Mouse (Mus musculus) macrophage (primary cell): ENCODE results near the gene Fam83d. TPM values are rescaled to one million over a fixed set of nuclear protein-coding genes. Genes with fewer than 3 reads are reported as not detected.

Source experiments
- H3K27ac ChIP-seq: fragments of 350-480 bp; formaldehyde crosslinking; 2 replicates; pipeline ENCODE4 v1.9.0; 2021
- H3K36me3 ChIP-seq: fragments of 350-480 bp; formaldehyde crosslinking; 2 replicates; pipeline ENCODE4 v1.9.0; 2021; ENCODE audit errors: inconsistent target
- H3K4me3 ChIP-seq: fragments of 350-480 bp; formaldehyde crosslinking; 2 replicates; pipeline ENCODE4 v1.9.0; 2021; ENCODE audit errors: inconsistent target
- H3K79me2 ChIP-seq: fragments of 350-480 bp; formaldehyde crosslinking; 2 replicates; pipeline ENCODE4 v1.9.0; 2021; ENCODE audit errors: inconsistent target
- WGBS: methylation state at CpG from one replicate; pipeline ENCODE4 v1.1.7; 2026; ENCODE audit warnings: inconsistent platforms; ENCODE audit not compliant: missing documents; 5-methylcytosine and 5-hydroxymethylcytosine counted together
- polyA plus RNA-seq: library from polyadenylated mRNA; stranded (reverse); fragments of 250-400 nt; gene quantifications from 3 replicates; pipeline ENCODE4 v1.2.4, GENCODE M21; 2018; ENCODE audit warnings: inconsistent platforms

Gene Fam83d
- polyA plus RNA-seq, 1 experiment from 2014 or later: 0.47 TPM

DNA sequence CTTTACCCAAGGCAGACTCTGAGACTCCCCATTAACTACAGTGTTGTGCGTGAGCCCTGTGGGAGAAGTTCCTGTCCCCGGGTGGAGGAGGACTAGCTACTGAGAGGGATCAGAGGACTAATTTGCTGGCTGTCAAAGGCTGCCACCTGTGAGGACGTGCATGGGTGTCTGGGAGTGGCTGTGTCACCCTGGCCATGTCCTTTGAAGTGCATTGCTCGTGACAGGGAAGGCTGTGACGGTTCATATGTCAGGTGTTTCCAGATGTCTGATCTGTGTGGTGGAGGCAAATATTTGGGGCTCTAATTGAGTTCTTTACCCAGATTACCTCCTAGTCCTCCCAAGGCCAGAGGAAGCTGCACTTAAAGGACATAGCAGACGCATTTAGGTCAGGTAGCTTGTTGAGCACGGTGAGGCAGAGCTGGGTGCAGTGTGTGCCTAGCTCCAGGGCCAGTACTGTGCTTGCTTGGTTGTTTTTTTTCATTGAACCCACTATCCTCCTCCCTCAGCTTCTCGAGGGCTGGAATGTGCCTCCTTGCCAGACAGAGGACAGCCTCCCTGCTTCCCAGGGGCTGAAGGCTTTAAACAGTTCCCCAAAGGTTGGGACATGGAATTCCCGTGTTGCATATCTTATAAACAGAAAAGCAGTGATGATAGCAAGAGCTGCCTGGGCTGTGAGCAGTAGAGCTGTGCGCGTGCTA, 3.3 kb downstream of the Fam83d start:
- Histone ChIP-seq H3K27ac (no peak overlapping the region), H3K36me3 (no peaks in the 10 kb centered on the region), H3K4me3 (no peak overlapping the region), H3K79me2 (peaks cover 79% of the 10 kb centered on the region)
- WGBS: 95% methylated on average over 11 of the region's 11 CpGs

DNA sequence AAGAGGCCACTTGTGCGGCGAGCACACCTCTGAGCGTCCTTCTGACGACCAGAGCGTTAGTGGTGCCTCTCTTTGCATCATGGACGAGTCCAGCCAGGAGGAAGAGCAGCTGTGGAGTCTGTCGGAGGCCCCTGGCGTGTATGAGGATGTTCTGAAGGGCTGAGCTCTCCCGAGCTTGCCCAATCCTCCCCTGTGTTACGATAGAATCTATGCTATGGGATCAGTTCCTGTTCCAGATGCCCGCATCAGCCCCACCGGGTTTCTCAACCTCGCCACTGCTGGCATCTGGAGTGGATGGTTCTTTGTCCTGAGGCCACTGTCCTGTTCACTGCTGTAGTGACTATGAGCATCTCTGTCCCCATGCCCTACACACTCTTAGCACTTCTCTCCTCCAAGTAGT, 4.9 kb downstream of the Fam83d start:
- Histone ChIP-seq H3K27ac (no peak overlapping the region), H3K79me2 (peaks cover 92% of the 10 kb centered on the region), H3K36me3 (no peaks in the 10 kb centered on the region), H3K4me3 (no peak overlapping the region)
- WGBS: 47% methylated on average over 13 of the region's 13 CpGs

DNA sequence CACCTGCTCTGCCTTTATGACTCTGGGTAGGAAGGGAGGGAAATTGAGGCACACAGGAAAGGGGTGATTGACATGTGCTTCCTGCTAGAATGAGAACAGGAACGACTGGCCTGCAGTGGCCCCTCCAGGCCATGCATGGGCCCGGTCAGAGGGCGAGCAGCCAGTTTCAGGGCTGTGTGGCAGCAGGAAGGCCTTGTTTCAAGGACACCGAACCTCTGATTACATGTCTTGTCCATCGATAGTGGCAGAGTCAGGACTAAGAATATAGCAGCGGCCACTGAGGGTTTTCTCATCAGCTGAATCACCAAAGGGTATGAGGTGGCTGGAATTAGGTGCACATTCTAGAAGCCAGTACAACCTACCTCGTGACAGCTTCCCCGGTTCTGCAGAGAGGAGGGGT, 7.0 kb downstream of the Fam83d start:
- H3K79me2 ChIP-seq: peaks cover 83% of the 10 kb centered on the region
- H3K36me3 ChIP-seq: no peaks in the 10 kb centered on the region
- H3K27ac ChIP-seq: no peak overlapping the region
- 61% methylated on average over 8 of the region's 8 CpGs for WGBS
- H3K4me3 ChIP-seq: no peak overlapping the region

DNA sequence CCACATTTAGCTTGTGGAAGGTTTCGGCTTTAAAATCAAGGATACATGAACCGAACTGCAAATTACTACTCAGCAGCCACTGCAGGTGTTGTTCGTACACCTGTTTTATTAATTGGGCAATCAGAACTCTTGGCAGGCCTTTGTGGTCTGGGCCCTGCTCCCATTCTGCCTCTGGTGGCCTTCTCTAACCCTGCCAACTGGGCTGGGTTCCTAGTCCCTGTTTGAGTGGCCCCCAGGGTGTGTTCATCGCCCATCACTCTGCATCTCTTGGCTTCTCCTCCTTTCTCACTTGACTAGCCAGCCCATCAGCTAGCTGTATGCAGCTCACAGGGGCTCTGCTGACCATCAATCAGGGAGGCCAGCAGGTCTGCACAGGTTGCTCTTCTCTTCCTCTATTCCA, 8.8 kb downstream of the Fam83d start:
- Histone ChIP-seq H3K27ac (no peak overlapping the region), H3K79me2 (peaks cover 64% of the 10 kb centered on the region), H3K4me3 (no peak overlapping the region), H3K36me3 (no peaks in the 10 kb centered on the region)
- 96% methylated on average over 4 of the region's 4 CpGs for WGBS

DNA sequence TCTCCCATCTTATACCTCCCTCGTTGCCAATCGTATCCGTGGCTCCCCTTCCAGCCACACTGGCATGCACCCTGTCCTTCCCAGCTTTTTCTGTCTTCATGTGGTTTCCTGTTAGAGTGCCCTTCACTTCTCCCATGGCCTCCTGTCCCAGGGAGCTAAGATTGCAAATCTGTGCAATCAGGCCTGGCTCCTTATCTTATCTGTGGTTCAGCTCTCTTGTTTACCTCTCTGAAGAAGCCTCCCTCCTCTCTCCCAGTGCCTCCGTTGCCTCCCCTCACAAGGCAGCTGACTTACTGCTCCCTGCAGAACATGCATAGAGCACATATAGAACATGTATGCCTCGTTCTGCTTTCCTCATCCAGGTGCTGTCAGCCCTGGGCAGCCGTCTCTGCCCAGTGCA, 9.6 kb downstream of the Fam83d start:
- Histone ChIP-seq H3K79me2 (peaks cover 57% of the 10 kb centered on the region), H3K27ac (no peak overlapping the region), H3K36me3 (no peaks in the 10 kb centered on the region), H3K4me3 (no peak overlapping the region)
- WGBS: 85% methylated on average over 6 of the region's 6 CpGs

DNA sequence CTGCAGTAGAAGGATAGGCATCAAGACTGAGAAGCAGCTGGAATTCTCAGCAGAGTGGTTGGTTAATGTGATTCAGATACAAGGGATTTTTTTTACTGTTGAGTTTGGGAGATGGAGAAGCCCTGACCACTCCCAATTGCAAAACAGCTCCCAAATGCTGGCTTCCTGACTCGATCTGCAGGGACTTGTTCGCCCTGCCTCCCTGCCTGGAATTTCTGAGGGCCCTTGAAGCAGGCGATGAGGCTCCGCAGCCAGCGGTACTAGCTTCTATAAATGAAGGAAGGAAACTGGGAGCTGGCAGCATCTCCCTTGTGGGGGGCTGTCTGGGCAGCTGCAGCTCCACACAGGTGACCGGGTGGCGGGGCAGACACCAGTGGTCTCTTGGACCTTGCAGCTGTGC, 10.5 kb downstream of the Fam83d start:
- Histone ChIP-seq H3K36me3 (no peaks in the 10 kb centered on the region), H3K79me2 (peaks cover 48% of the 10 kb centered on the region), H3K4me3 (no peak overlapping the region), H3K27ac (no peak overlapping the region)
- 93% methylated on average over 7 of the region's 7 CpGs for WGBS

DNA sequence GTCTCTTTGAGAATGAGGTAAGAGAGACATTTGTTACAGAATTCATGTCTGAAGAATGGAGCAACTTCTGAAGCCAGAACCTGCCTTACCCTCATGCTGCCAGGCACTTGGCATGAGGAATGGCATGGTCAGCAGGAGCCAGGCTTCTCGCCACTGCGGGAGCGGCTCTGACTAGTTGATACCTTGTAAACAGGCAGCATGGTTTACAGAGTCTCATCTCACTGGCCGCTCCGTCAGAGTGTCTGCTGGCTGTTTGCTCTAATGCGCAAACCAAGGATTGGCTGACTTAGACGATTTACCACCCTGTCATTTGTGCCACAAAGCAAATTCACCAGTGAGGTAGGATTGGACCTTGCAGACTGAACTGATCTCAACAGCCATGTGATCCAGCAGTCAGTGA, 13.2 kb downstream of the Fam83d start:
- WGBS: 94% methylated on average over 7 of the region's 7 CpGs
- Histone ChIP-seq H3K79me2 (peaks cover 20% of the 10 kb centered on the region), H3K36me3 (no peaks in the 10 kb centered on the region), H3K27ac (no peak overlapping the region), H3K4me3 (no peak overlapping the region)

DNA sequence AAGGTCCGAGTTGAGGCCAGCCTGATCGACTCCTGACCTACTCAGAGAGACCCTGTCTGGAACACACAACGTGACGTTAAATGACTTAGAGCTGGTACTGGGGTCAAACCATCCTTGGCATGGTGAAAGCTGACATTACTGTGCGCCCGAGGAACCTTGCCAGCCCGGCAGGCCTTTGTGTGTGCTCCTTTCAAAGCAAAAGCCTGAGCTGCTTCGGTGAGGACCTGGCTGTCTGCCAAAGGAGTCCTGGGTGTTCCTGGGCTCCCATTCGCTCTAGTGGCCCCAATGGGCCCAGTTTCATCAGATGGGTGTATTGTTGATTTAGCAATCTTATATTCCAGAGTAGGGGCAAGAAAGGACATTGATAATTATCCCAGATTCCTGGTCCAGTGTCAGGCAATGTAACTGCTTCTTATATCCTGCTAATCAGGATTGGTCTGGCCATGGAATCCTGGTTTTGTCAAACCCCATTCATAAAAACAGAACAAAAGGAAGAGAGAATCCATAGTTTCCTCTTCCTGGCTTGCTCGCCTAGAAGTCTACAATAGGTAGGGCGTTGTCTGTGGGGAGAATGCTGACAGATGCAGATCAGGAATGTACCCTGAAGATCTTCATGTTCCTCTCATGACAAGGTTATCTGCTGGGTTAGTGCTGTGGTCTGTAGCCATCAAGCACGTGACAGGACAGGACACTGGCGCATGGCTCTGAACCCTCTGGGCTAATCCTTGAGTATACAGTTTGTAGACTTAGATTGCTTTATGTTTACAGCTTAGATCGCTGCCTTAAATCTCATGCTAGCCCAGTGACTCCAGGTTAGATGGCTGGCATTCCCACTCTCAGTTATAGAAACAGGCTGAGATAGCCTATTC, 19.3 kb downstream of the Fam83d start:
- no peaks in the 10 kb centered on the region for H3K36me3 ChIP-seq
- WGBS: 96% methylated on average over 14 of the region's 14 CpGs
- H3K79me2 ChIP-seq: no peaks in the 10 kb centered on the region
- H3K27ac ChIP-seq: no peak overlapping the region
- no peak overlapping the region for H3K4me3 ChIP-seq

DNA sequence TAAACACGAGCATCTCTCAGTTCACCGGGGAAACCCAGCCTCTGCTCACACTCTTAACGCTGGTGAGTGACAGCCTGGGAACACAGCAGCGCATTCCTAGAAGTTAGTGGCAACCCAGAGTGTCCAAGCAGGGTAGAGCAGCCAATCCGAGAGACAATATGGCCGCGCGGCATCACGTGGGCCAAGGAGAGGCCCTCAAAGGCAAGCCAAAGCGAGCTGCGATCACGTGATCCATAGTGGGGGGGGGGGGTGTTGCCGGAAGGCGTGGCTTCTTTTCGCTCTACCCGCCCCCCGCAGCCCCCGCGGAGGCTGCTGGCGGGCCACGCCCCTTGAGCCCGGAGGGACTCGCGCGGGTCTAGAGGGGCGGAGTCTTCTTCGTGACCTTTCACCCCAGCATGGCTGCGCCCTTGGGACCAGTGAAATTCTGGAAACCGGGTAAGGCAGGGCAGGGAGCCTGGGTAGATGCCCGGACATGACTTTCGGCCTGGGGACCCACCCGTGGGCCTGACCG, 26.7 kb downstream of the Fam83d start, which contains the start of gene Dhx35:
Gene Dhx35, plus strand, starts transcription at position 314 of the 511 bp plus-strand sequence.
- no peaks in the 10 kb centered on the region for H3K36me3 ChIP-seq
- peaks cover 44% of the 10 kb centered on the region for H3K79me2 ChIP-seq
- peak within 1 kb of the TSS; percentile 35 for H3K27ac ChIP-seq
- 0% methylated on average over 23 of the region's 33 CpGs for WGBS
- peak within 1 kb of the TSS; percentile 81 for H3K4me3 ChIP-seq

DNA sequence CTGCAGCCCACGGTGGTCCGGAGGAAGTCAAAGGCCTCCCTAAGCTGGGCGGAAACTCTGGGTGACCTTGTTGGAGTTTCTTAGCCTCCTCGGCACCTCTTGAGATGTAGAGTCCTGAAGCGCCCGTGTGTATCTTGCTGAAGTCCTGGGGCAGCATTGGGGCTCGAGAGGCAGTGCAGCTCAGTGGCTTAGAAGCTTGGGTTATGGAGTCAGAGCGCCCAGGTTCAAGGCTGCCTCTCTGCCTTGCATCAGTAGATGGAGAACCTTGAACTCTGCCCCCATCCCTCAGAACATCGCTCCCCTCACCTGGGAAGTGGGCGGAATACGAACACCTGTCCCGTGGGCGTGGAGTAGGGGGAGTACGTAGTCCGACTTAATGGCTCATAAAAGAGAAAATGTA, 27.1 kb downstream of the Fam83d start:
- Histone ChIP-seq H3K79me2 (peaks cover 46% of the 10 kb centered on the region), H3K27ac (peak overlapping the region; percentile 35), H3K36me3 (no peaks in the 10 kb centered on the region), H3K4me3 (peak overlapping the region; percentile 81)
- WGBS: 26% methylated on average over 15 of the region's 15 CpGs

DNA sequence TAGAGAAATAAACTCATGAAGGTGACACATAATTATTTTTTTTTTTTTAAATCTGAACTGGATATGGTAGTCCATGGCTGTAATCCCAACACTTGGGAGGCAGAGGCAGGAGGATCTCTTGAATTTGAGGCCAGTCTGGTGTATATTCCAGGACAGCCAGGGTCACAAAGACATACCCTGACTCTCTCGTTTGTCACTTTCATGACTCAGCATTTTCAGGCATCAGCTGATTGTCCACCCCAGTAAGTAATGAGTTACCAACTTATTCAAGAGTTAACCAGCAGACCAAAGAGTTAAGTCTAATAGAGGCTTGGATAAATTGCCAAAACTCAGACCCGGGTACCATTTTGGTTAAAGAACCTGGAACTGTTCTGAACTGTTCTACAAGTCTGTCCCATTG, 28.0 kb downstream of the Fam83d start:
- H3K27ac ChIP-seq: no peak overlapping the region
- H3K79me2 ChIP-seq: peaks cover 51% of the 10 kb centered on the region
- H3K36me3 ChIP-seq: no peaks in the 10 kb centered on the region
- WGBS: 82% methylated on average over 2 of the region's 2 CpGs
- no peak overlapping the region for H3K4me3 ChIP-seq

DNA sequence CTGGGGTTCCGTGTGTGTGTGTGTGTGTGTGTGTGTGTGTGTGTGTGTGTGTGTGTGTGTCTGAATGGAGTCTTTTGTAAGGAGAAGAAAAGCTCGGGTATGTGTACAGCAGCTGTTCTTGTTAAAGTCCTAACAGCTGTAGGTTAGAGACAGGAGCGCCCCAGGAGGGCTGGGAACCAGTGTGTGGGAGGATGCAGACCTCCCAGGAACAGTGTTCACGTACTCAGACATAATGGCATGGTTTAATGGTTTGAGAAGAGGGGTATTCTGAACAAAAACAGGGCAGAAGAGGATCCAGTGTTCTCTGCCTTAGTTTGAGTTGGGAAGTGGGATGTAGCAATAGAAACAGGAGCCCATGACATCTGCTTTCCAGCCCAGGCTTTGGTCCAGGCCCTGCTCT, 31.4 kb downstream of the Fam83d start:
- 85% methylated on average over 4 of the region's 4 CpGs for WGBS
- peaks cover 20% of the 10 kb centered on the region for H3K36me3 ChIP-seq
- H3K79me2 ChIP-seq: peaks cover 51% of the 10 kb centered on the region
- no peak overlapping the region for H3K4me3 ChIP-seq
- H3K27ac ChIP-seq: no peak overlapping the region

DNA sequence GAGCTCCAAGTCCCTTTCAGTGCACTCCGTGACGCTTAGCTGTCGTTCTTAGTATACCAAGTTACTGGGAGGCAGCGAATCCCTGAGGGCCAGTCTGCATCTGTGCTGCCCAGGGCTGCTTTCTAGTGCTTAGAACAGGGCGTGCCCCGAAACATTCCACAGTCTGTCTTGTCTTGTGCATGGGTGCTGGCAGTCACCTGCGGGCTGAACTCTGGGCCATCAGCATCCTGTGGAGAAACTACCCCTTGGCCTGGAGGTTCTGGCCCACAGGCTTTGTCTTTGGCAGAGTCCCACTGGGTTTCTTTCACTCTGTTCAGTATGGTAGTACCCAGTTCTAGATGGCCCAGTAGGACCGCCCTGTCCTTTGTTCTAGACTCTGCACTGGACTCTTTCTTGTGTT, 32.9 kb downstream of the Fam83d start:
- H3K79me2 ChIP-seq: peaks cover 42% of the 10 kb centered on the region
- H3K36me3 ChIP-seq: peaks cover 20% of the 10 kb centered on the region
- H3K27ac ChIP-seq: no peak overlapping the region
- no peak overlapping the region for H3K4me3 ChIP-seq
- 99% methylated on average over 8 of the region's 8 CpGs for WGBS

DNA sequence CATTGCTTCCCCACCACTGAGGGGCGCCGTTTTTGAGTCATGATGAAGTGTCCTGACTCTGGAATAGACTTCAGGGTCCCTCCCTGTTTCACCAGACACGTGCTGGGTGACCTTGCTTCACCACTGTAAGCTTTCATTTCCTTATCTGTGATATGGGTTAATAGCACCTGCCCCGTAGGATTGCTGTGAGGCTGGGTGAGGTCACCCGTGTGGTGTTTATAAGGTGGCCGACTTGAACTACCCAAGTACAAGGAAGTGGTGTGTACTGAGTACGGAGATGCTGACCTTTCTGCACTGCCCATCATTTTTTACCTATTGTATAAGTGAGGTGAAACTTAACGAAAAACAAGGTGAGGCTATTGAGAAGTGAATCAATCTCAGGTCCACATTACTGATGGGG, 35.7 kb downstream of the Fam83d start:
- H3K27ac ChIP-seq: no peak overlapping the region
- 81% methylated on average over 8 of the region's 8 CpGs for WGBS

DNA sequence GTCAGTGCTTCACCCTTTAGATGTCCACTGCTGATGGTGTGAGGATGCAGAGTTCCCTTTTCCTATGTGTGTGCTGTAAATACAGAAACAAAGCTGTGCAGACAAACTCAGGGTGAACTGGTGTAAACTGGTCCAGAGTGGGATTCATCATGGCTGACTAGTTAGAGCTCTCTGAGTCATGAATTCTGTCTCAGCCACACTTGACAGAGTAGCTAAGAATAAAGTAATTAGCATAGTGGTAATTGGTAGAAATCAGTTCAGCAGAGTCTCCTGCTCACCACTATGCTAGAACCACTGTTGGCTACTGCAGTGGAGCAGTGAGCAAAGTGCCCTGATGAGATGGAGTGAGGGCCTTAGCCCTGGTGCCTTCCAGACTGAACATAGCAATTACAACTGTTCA, 47.8 kb downstream of the Fam83d start:
- peaks cover 36% of the 10 kb centered on the region for H3K36me3 ChIP-seq
- H3K27ac ChIP-seq: no peak overlapping the region
- H3K4me3 ChIP-seq: no peak overlapping the region
- H3K79me2 ChIP-seq: no peaks in the 10 kb centered on the region

More for the DNA sequence above, 35.7 kb downstream of the Fam83d start:
- Histone ChIP-seq H3K4me3 (no peak overlapping the region), H3K79me2 (peaks cover 14% of the 10 kb centered on the region; the same call in 1 of the 2 replicates), H3K36me3 (peaks cover 36% of the 10 kb centered on the region)
